Mouse (Mus musculus): Measurements from ENCODE around the gene Hap1. TPM values are rescaled to one million over a fixed set of nuclear protein-coding genes. Genes with fewer than 3 reads are reported as not detected.

Gene Hap1
- total and polyA plus RNA-seq, 2 experiments from 2014 or later = 395 to 530 TPM

DNA sequence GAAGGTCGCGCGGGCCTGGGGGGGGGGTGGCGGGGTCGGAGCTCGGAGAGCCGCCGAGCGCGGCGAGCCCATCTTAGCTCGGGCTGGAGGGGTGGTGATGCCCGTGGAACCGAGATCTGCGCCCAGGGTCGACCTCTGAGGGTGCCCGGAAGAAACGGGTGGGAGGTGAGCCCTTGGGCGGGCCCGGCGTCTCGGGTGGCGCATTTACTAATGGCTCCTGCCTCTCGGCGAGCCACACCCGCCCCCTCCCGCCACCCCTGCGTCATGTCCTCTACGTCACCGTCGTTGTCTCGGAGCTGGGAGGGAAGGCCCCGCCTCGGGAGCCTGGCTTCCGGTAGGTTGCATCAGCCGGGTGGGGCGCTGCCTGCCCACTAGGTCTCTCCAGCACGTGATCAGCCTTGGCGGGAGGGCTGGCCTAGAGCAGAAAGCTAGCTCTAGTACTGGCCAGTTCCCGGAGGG is 35.7 kb downstream of the Hap1 start:
- ATAC-seq (peak; percentile 89), DNase-seq (ENCODE audit: low spot score) (peak; percentile 98)
- Histone ChIP-seq H3K9me3 (ENCODE audit: low read length) (no peaks in the 10 kb centered on the region), H3K4me3 (ENCODE audit: low read length) (peak overlapping the region; percentile 78), H3K27me3 (ENCODE audit: insufficient read depth, low read length) (no peaks in the 10 kb centered on the region), H3K4me1 (ENCODE audit: insufficient read depth, low read length) (no peaks in the 10 kb centered on the region), H3K36me3 (ENCODE audit: insufficient read depth, low read length) (peaks cover 9% of the 10 kb centered on the region; the same call in 1 of the 2 replicates), H3K9ac (replicated peaks; ENCODE audit: low read length) (peak overlapping the region; percentile 96), H3K27ac (peak overlapping the region; percentile 99), H3K4me2 (ENCODE audit: low read depth, low read length) (peak overlapping the region; percentile 77)
- peak; percentile 47 for TF ChIP-seq CTCF (IDR thresholded peaks at IDR 0.05; ENCODE audit: low read depth)
- 2% methylated on average over 35 of the region's 40 CpGs for WGBS

DNA sequence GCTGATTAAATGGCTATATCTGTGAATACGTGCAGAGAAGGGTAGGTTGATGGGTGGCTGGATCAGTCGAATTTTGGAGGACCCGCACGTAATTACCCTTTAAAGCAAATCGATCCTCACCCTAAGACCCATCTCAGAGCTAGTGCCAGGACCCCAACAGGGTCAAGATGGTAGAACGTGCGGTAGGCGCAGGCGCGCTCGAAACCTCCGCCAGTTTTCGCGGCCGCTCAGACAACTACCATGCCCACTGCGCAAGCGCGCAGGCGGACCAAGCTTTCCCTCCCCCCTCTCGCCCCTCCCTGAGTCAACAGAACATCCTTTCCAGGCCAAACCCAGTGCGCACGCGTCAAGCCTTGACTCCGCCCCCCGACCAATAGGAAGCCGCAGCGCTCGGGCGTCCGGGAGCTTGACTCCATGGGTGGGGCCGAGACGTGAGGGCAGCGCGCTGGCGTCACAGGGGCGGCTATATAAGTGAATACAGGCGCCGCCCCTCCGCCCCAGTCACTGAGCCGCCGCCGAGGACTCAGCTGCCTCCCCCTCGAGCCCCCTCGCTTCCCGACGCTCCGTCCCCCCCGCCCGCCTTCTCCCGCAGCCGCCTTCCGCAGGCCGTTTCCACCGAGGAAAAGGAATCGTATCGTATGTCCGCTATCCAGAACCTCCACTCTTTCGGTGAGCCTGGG is 36.3 kb downstream of the Hap1 start, which contains the start of gene Eif1:
Gene Eif1 (plus strand): TSS at position 394 of the 680 bp plus-strand sequence.
- no peak; the same call in 1 of the 2 replicates for TF ChIP-seq CTCF (IDR thresholded peaks at IDR 0.05; ENCODE audit: low read depth)
- peaks cover 9% of the 10 kb centered on the region; the same call in 1 of the 2 replicates for H3K36me3 ChIP-seq (ENCODE audit: insufficient read depth, low read length)
- ATAC-seq = peak; percentile 92

GRCm38 (mm10) chr11:100318529-100319451 is 37.1 kb downstream of the Hap1 start:
- DNase-seq (ENCODE audit: low spot score) = no peak
- H3K9ac ChIP-seq (replicated peaks; ENCODE audit: low read length) = peak overlapping the region; percentile 38; the same call in 1 of the 2 replicates
- no peak for ATAC-seq
- H3K4me3 ChIP-seq (ENCODE audit: low read length) = peak overlapping the region; percentile 78
- peaks cover 9% of the 10 kb centered on the region; the same call in 1 of the 2 replicates for H3K36me3 ChIP-seq (ENCODE audit: insufficient read depth, low read length)
- H3K27me3 ChIP-seq (ENCODE audit: insufficient read depth, low read length) = no peaks in the 10 kb centered on the region
- H3K27ac ChIP-seq = peak overlapping the region; percentile 65
- 90% methylated on average over 10 of the region's 10 CpGs for WGBS
- H3K4me2 ChIP-seq (ENCODE audit: low read depth, low read length) = peak overlapping the region; percentile 60
- H3K4me1 ChIP-seq (ENCODE audit: insufficient read depth, low read length) = no peaks in the 10 kb centered on the region
- no peaks in the 10 kb centered on the region for H3K9me3 ChIP-seq (ENCODE audit: low read length)
- no peak for TF ChIP-seq CTCF (IDR thresholded peaks at IDR 0.05; ENCODE audit: low read depth)

More for the DNA sequence above, 36.3 kb downstream of the Hap1 start, which contains the start of gene Eif1:
- H3K9ac ChIP-seq (replicated peaks; ENCODE audit: low read length) = peak within 1 kb of the TSS; percentile 96
- H3K9me3 ChIP-seq (ENCODE audit: low read length) = no peaks in the 10 kb centered on the region
- WGBS = under 1% methylated on average over 51 of the region's 58 CpGs
- H3K27me3 ChIP-seq (ENCODE audit: insufficient read depth, low read length) = no peaks in the 10 kb centered on the region
- H3K4me3 ChIP-seq (ENCODE audit: low read length) = peak within 1 kb of the TSS; percentile 78
- peak within 1 kb of the TSS; percentile 77 for H3K4me2 ChIP-seq (ENCODE audit: low read depth, low read length)
- peak within 1 kb of the TSS; percentile 99 for H3K27ac ChIP-seq
- DNase-seq (ENCODE audit: low spot score) = peak; percentile 100
- H3K4me1 ChIP-seq (ENCODE audit: insufficient read depth, low read length) = no peaks in the 10 kb centered on the region

DNA sequence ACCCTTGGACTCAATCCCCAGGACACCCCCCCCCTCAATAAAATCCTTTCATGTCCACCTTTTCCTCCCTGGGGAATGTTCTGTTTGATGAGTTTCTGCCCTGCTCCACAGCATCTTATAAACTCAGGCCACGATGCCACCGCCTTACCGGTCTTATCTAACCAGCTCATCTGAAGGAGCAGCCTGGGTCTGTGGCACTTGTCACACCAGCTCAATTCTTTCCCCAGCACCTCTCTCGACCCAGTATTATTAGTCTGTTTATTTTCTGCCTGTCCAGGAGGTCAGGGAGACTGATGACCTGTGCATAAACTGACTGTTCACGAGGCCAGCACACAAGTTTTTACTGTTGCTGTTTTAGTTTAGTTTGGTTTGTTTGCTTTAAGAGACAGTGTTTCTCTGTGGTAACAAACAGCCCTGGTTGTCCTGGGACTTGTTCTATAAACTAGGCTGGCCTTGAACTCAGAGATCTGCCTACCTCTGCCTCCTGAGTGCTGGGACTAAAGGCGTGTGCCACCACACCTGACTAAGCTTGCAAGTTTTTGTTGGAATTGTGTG is 38.0 kb downstream of the Hap1 start:
- no peak for DNase-seq (ENCODE audit: low spot score)
- Histone ChIP-seq H3K4me1 (ENCODE audit: insufficient read depth, low read length) (no peaks in the 10 kb centered on the region), H3K9me3 (ENCODE audit: low read length) (no peaks in the 10 kb centered on the region), H3K27ac (no peak overlapping the region), H3K36me3 (ENCODE audit: insufficient read depth, low read length) (peaks cover 9% of the 10 kb centered on the region; the same call in 1 of the 2 replicates), H3K4me3 (ENCODE audit: low read length) (no peak overlapping the region), H3K4me2 (ENCODE audit: low read depth, low read length) (no peak overlapping the region), H3K9ac (replicated peaks; ENCODE audit: low read length) (no peak overlapping the region), H3K27me3 (ENCODE audit: insufficient read depth, low read length) (no peaks in the 10 kb centered on the region)
- 81% methylated on average over 6 of the region's 6 CpGs for WGBS
- no peak for TF ChIP-seq CTCF (IDR thresholded peaks at IDR 0.05; ENCODE audit: low read depth)
- ATAC-seq = no peak

GRCm38 (mm10) chr11:100315439-100315838 is 40.5 kb downstream of the Hap1 start:
- Histone ChIP-seq H3K27me3 (ENCODE audit: insufficient read depth, low read length) (no peaks in the 10 kb centered on the region), H3K4me1 (ENCODE audit: insufficient read depth, low read length) (no peaks in the 10 kb centered on the region), H3K36me3 (ENCODE audit: insufficient read depth, low read length) (no peaks in the 10 kb centered on the region), H3K27ac (no peak overlapping the region), H3K9ac (replicated peaks; ENCODE audit: low read length) (no peak overlapping the region), H3K9me3 (ENCODE audit: low read length) (no peaks in the 10 kb centered on the region), H3K4me3 (ENCODE audit: low read length) (no peak overlapping the region), H3K4me2 (ENCODE audit: low read depth, low read length) (no peak overlapping the region)
- WGBS = 86% methylated on average over 5 of the region's 5 CpGs
- TF ChIP-seq CTCF (IDR thresholded peaks at IDR 0.05; ENCODE audit: low read depth) = no peak
- DNase-seq (ENCODE audit: low spot score) (no peak), ATAC-seq (no peak)

DNA sequence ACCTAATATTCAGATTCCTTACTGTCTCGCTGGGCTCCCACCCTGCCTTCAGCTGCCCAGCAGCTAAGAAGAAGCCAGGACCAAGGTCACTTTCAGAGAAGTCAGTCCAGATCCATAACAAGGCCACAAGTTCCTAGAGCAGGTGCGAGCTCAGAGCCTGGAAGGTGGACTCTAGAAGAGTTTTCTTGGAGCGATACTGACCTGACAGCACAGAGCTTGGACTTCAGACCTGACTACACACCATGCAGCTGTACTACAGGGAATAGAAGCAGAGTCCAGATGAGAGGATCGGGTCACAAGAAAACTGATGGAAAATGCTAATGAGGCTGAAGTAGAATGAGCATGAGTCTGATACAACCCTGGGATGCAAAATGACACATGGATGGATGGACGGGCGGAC is 42.5 kb downstream of the Hap1 start:
- H3K9ac ChIP-seq (replicated peaks; ENCODE audit: low read length) = no peak overlapping the region
- TF ChIP-seq CTCF (IDR thresholded peaks at IDR 0.05; ENCODE audit: low read depth) = no peak
- no peak overlapping the region for H3K4me3 ChIP-seq (ENCODE audit: low read length)
- no peak for DNase-seq (ENCODE audit: low spot score)
- no peaks in the 10 kb centered on the region for H3K9me3 ChIP-seq (ENCODE audit: low read length)
- H3K4me1 ChIP-seq (ENCODE audit: insufficient read depth, low read length) = no peaks in the 10 kb centered on the region
- no peak for ATAC-seq
- H3K27ac ChIP-seq = no peak overlapping the region
- no peaks in the 10 kb centered on the region for H3K36me3 ChIP-seq (ENCODE audit: insufficient read depth, low read length)
- 87% methylated on average over 6 of the region's 6 CpGs for WGBS
- H3K27me3 ChIP-seq (ENCODE audit: insufficient read depth, low read length) = no peaks in the 10 kb centered on the region
- H3K4me2 ChIP-seq (ENCODE audit: low read depth, low read length) = no peak overlapping the region

Measured in hindbrain, postnatal 0 days (tissue).